Mouse (Mus musculus): ENCODE data around the gene Rnf19b. TPM values are rescaled to one million over a fixed set of nuclear protein-coding genes. Genes with fewer than 3 reads are reported as not detected.

Gene Rnf19b
- polyA plus RNA-seq, 1 experiment from 2014 or later, result 6.9 TPM

DNA sequence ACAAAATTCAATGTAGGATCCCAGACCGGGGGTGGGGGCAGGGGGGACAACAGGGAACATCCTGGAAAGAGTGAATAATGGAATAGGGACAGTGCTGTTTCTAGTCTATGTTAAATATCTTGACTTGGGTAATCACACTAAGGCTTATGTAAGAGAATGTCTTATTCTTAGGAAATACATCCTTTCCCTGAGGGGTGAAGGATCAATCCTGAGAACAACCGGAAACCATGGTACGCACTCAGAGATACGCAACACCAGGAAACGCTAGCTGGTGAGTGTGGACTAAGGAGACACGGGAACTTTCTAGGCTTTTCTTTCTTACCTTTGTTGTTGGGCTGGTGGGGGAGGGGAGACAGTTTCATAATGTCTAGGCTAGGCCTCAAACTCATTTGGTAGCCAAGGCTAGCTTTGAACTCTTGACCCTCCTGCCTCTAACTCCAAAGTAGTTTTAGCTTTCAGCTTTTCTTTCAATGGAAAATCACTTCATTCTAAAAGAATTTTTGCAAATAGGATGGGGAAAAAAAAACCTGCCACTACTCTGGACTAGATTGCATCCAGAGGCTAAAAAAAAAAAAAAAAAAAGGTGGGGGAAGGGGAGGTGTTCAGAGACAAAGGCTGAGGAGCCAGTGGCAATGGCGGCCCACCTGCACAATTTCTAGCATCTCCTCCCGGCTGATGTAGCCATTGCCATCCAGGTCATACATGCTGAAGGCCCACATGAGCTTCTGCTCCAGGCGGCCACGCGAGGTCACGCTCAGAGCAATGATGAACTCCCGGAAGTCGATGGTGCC lies 59.8 kb downstream of the Rnf19b start:
- Histone ChIP-seq H3K36me3 (replicated peaks) (no peaks in the 10 kb centered on the region), H3K4me1 (peaks cover 39% of the 10 kb centered on the region), H3K27ac (no peak overlapping the region), H3K9me3 (no peaks in the 10 kb centered on the region), H3K27me3 (ENCODE audit: poor library complexity, severe bottlenecking) (peaks cover 90% of the 10 kb centered on the region), H3K4me3 (no peak overlapping the region)
- no peak for DNase-seq (ENCODE audit: extremely low spot score, low spot score)
- WGBS, result 90% methylated on average over 14 of the region's 14 CpGs

DNA sequence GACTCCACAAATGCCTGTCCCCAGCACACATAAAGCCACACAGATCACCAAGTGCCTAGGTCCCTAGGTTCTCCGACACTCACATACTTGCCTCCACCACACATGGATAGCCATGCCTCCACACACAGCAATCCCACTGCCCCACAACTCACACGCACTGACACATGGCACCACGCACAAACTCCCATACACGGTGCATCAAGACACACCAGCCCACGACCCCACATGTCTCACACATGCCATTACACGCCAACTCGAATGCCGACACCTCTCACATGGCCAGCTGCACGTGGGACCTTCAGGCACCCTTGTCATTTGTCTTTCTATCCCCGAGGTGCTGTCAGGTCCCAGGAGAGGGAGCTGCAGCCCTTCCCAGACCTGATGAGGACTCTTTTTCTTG lies 61.6 kb downstream of the Rnf19b start:
- Histone ChIP-seq H3K4me3 (no peak overlapping the region), H3K36me3 (replicated peaks) (no peaks in the 10 kb centered on the region), H3K27me3 (ENCODE audit: poor library complexity, severe bottlenecking) (peaks cover 90% of the 10 kb centered on the region), H3K9me3 (no peaks in the 10 kb centered on the region), H3K27ac (no peak overlapping the region), H3K4me1 (peaks cover 33% of the 10 kb centered on the region)
- 79% methylated on average over 10 of the region's 10 CpGs for WGBS
- DNase-seq (ENCODE audit: extremely low spot score, low spot score), result no peak

DNA sequence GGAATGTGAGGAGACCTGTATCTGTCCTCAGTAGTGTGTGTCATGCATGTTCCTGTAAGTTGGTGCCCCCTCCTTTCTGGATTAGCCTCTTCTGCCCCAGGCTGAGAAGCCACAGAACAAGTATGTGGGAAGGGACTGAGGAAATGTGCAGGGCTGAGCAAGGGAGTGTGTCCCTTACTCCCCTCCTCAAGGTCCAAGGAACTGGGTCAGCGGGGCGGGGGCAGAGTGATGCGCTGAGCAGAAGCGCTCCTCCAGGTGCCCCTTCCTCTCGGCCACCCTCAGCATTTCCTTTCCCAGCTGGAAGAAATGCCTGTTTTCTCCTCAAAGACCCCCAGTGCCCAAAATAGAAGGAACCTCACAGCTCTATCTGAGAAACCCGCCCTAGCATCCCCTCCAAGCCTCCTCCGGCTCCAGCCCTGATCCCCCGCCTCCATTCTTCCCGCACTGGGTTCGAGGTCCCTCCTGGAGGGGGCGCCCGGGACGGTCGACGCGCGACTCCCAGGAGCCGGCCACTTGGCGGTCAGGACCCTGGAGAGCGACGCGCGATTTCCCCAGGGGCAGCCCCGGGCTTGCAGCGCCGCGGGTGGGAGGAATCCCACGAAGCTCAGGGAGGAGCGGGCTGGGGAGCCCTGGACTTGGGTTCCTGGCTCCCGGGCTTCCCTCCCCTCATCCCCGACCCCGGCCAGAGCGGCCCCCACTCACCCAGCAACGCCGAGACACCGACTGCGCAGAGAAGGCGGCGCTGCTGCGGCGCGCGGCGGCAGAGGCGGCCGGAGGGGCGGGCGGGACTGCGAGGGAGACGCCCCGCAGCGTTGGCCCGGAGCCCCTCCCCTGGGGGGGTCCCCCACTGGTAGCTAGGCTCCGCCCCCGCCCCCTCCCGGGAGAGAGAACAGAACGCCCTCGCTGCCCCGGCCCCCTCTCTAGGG lies 62.7 kb downstream of the Rnf19b start:
- Histone ChIP-seq H3K9me3 (no peaks in the 10 kb centered on the region), H3K36me3 (replicated peaks) (no peaks in the 10 kb centered on the region), H3K27me3 (ENCODE audit: poor library complexity, severe bottlenecking) (peaks cover 90% of the 10 kb centered on the region), H3K4me1 (peaks cover 34% of the 10 kb centered on the region), H3K4me3 (peak overlapping the region; percentile 54), H3K27ac (no peak overlapping the region)
- DNase-seq (ENCODE audit: extremely low spot score, low spot score), result peak; percentile 63
- WGBS, result under 1% methylated on average over 43 of the region's 59 CpGs

DNA sequence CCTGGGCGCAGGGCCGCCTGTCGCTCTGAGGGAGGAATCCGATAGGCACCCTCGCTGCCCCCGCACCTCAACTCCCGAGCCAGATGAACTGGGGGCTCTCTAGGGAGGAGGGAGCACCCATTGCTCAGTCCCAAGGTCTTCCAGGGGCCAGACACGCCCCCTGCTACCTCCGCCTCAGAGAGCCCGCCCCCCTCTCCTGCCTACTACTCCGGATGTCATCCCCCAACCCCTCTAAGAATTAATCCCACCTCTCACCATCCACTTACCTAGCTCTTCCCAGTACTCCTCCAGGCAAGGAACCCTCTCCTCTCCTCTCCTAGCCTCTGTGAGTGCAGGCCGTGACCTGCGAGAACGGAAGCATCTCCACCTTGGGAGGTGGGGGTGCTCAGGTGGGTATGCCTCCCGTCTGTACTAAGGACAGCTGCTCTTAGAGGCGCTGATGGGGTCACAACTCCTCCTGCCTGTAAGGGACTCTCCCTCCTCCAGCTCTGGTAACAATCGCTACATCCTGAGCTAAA lies 63.6 kb downstream of the Rnf19b start, which contains the start of gene Hpca:
Gene Hpca, minus strand, starts transcription at position 468 of the 518 bp plus-strand sequence.
- H3K27ac ChIP-seq, result no peak within 1 kb of the TSS
- H3K4me3 ChIP-seq, result peak within 1 kb of the TSS; percentile 54
- no peaks in the 10 kb centered on the region for H3K36me3 ChIP-seq (replicated peaks)
- no peaks in the 10 kb centered on the region for H3K9me3 ChIP-seq
- DNase-seq (ENCODE audit: extremely low spot score, low spot score), result no peak
- peaks cover 93% of the 10 kb centered on the region for H3K27me3 ChIP-seq (ENCODE audit: poor library complexity, severe bottlenecking)
- WGBS, result 2% methylated on average over 17 of the region's 17 CpGs
- peaks cover 36% of the 10 kb centered on the region for H3K4me1 ChIP-seq

DNA sequence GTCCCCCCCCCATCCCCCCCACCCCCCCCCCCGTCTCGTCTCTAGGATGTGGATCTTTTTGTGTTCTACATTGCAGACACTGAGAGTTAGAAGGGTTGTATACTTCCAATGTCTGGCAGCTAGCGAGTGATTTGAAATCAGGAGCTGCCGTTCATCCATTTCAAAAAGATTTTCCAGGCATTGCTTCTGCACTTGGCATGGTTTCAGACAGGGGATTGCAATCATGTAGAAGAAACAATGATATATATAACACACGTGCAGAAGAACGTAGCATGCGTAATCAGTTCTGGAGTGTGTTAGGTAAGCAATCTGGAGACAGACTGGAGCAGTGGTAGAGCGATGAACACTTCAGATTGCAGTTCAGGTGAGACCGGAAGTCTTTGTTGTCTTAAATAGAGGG lies 64.0 kb downstream of the Rnf19b start:
- DNase-seq (ENCODE audit: extremely low spot score, low spot score), result no peak
- peaks cover 36% of the 10 kb centered on the region for H3K4me1 ChIP-seq
- no peak overlapping the region for H3K27ac ChIP-seq
- H3K4me3 ChIP-seq, result no peak overlapping the region
- WGBS, result 45% methylated on average over 9 of the region's 9 CpGs
- H3K36me3 ChIP-seq (replicated peaks), result no peaks in the 10 kb centered on the region
- no peaks in the 10 kb centered on the region for H3K9me3 ChIP-seq
- peaks cover 93% of the 10 kb centered on the region for H3K27me3 ChIP-seq (ENCODE audit: poor library complexity, severe bottlenecking)

DNA sequence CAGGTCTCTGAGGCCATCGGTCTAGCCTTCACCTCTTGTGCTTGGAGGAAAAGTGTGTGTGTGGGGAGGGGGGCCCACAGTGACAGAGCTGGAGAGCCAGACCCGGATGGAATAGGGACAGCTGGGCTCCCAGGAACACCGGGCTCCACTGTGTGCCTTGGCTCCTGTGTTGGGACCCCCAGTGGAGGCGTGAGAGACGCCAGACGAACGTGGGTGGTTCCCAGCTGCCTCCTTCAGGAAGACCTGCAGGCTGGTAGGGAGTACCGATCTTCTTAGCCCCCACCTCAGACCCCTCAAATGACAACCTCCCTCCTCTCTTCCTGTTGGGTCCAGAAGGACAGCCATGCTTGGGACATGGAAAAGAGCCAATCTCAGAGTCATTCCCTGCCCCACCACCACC lies 64.6 kb downstream of the Rnf19b start:
- DNase-seq (ENCODE audit: extremely low spot score, low spot score), result no peak
- Histone ChIP-seq H3K36me3 (replicated peaks) (no peaks in the 10 kb centered on the region), H3K4me1 (peaks cover 36% of the 10 kb centered on the region), H3K27ac (no peak overlapping the region), H3K27me3 (ENCODE audit: poor library complexity, severe bottlenecking) (peaks cover 95% of the 10 kb centered on the region), H3K4me3 (no peak overlapping the region), H3K9me3 (no peaks in the 10 kb centered on the region)
- 45% methylated on average over 8 of the region's 8 CpGs for whole genome bisulfite sequencing

DNA sequence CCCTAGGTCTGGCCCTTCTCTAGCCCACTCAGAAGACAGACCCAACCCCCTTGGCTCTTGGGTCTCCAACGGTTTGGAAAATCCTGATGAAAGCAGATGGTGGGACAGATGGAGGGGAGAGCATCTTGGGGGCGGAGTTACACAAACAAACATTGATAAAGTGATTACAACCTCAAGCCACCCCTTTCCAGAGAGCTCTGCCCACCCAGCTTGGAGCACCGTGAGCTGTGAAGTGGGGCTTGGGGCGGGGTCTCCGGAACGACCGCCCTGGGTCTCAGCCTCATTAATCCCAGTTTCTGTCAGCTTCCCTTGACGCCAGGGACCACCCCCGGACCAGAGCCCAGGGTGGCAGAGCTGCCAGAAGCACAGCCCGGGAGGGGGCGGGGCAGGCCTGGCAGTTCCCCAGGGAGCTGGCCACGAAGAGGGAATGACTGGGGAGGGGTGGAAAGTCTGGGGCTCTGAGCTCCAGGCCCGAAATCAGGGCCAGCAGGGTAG lies 66.6 kb downstream of the Rnf19b start:
- Histone ChIP-seq H3K27ac (no peak overlapping the region), H3K4me3 (peak overlapping the region; percentile 46; the same call in 1 of the 2 replicates), H3K9me3 (no peaks in the 10 kb centered on the region), H3K4me1 (peaks cover 51% of the 10 kb centered on the region), H3K36me3 (replicated peaks) (no peaks in the 10 kb centered on the region), H3K27me3 (ENCODE audit: poor library complexity, severe bottlenecking) (peaks cover 92% of the 10 kb centered on the region)
- DNase-seq (ENCODE audit: extremely low spot score, low spot score), result no peak
- WGBS, result 8% methylated on average over 13 of the region's 13 CpGs

DNA sequence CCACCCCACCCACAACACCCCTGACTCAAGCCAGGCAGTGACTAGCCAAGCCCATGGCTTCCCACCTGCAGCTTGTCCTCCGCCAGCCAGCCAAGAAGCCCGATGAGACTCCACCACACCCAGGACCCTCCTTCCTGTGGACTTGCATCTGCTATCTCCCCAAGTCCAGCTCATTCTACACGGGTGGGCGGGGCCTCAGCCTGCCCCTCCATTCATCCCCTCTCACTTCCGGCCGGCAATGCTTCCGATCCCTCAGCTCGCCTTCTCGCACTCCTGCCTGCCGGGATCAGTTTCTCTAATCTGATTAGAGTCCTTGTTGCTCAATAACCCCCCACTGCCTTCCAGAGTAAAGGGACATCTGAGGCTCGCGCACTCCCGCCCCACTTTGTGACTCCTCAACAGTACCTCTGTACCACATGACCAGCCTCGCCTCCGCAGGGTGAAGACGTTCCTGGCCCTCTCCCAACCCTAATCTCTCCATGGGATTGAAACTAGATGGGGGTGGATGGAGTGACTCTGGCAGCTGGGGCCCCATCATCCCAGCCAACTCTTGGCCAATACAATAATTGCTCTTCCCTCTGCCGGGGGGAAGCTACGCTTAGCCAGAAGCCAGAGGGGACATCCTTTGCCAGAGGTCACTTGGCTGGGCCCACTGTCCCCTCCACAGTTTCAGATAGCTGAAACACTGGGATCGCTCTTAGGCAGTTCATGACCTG lies 67.8 kb downstream of the Rnf19b start:
- H3K9me3 ChIP-seq, result no peaks in the 10 kb centered on the region
- peak overlapping the region; percentile 46 for H3K4me3 ChIP-seq
- 8% methylated on average over 19 of the region's 19 CpGs for WGBS
- H3K4me1 ChIP-seq, result peaks cover 58% of the 10 kb centered on the region
- peaks cover 88% of the 10 kb centered on the region for H3K27me3 ChIP-seq (ENCODE audit: poor library complexity, severe bottlenecking)
- no peaks in the 10 kb centered on the region for H3K36me3 ChIP-seq (replicated peaks)
- H3K27ac ChIP-seq, result peak overlapping the region; percentile 48; the same call in 1 of the 2 replicates
- no peak for DNase-seq (ENCODE audit: extremely low spot score, low spot score)

DNA sequence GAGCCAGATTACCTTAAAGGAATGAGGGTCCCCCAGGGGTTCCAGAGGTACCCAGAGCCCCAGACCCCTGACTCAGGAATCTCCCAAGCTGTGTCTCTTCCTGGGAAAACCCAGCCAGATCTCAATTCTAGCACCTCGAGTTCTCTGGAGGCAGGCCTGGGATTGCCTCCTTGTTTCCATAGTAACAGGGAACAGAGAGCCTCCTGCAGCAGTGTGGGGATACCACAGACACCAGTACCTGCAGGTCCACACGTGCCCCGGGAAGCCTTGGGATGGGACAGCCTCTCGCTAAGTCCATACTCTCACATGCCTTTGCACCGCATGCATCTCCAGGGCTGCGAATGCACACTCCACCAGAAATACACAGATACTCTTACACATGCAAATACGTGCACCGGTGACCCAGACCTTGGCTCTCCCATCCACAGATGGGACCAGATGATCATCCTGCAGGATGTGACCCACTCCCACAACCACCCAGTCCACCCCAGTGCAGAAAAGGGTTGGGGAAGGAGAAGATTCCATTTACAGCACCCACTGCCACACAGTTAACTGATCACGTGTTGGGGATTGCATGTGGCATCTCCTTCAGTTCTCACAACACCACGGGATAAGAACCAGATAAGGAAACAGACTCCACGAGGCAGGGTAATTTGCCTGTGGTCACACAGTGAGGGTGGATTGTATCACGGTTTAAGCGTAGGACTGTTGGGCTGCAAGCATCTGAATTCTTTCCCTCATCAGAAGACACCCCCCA lies 70.7 kb downstream of the Rnf19b start:
- no peaks in the 10 kb centered on the region for H3K9me3 ChIP-seq
- no peak overlapping the region for H3K4me3 ChIP-seq
- no peak for DNase-seq (ENCODE audit: extremely low spot score, low spot score)
- no peaks in the 10 kb centered on the region for H3K36me3 ChIP-seq (replicated peaks)
- peaks cover 51% of the 10 kb centered on the region for H3K4me1 ChIP-seq
- H3K27ac ChIP-seq, result no peak overlapping the region
- peaks cover 81% of the 10 kb centered on the region for H3K27me3 ChIP-seq (ENCODE audit: poor library complexity, severe bottlenecking)
- 69% methylated on average over 13 of the region's 13 CpGs for WGBS

DNA sequence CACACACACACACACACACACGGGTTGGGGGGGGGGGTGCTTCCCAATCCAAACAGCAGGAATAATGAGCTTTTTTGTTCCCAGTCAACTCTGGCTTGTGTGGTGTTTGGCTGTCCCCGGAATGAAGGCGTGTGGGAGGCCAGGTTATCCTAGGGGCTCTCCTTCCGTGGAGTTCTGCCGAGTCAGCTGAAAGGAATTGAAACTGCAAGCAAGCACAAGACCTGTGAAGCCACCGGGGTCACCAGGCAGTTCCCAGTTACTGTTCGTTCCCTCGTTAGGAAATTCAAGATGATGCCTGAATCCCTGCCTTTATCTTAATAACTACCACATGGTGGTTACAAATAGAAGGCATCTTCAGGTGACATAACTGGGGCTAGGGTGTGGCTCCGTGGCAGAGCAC lies 71.3 kb downstream of the Rnf19b start:
- peaks cover 51% of the 10 kb centered on the region for H3K4me1 ChIP-seq
- no peaks in the 10 kb centered on the region for H3K9me3 ChIP-seq
- H3K4me3 ChIP-seq, result no peak overlapping the region
- WGBS, result 53% methylated on average over 9 of the region's 9 CpGs
- H3K36me3 ChIP-seq (replicated peaks), result no peaks in the 10 kb centered on the region
- H3K27me3 ChIP-seq (ENCODE audit: poor library complexity, severe bottlenecking), result peaks cover 77% of the 10 kb centered on the region
- H3K27ac ChIP-seq, result no peak overlapping the region
- DNase-seq (ENCODE audit: extremely low spot score, low spot score), result no peak

DNA sequence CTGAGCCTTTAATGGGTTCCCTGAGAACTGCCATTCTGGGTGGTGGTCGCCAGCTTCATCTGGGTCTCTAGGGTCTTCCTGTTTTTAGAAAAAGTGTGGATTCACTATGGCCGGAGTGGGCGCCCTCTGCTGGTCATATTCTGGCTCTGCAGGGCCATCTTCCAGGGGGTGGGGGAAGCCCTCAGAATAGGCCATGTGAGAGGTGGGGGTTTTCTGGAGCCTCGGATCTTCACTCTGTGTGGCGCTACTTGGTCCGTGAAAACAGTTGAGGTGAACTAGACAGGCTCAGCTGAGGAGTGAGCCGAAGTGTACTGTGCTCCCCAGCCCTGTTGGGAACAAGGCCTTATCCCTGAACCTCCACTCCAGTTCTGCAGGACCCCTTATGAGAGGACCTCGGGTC lies 72.1 kb downstream of the Rnf19b start:
- H3K4me3 ChIP-seq, result peak overlapping the region; percentile 36
- H3K27ac ChIP-seq, result peak overlapping the region; percentile 42
- H3K9me3 ChIP-seq, result no peaks in the 10 kb centered on the region
- DNase-seq (ENCODE audit: extremely low spot score, low spot score), result peak; percentile 78
- H3K27me3 ChIP-seq (ENCODE audit: poor library complexity, severe bottlenecking), result peaks cover 77% of the 10 kb centered on the region
- WGBS, result 3% methylated on average over 8 of the region's 8 CpGs
- H3K4me1 ChIP-seq, result peaks cover 51% of the 10 kb centered on the region
- no peaks in the 10 kb centered on the region for H3K36me3 ChIP-seq (replicated peaks)

Data from forebrain, embryonic 10.5 days (tissue).